Mouse (Mus musculus): Measurements from ENCODE around the gene Hmgcll1.
A peak's percentile ranks its signal among the peaks of the same experiment; 100 is the strongest.

Hmgcll1 gene

GRCm38 (mm10) chr9:76014631-76015531 is at the start of gene Hmgcll1:
Gene Hmgcll1 (plus strand): TSS chr9:76014855.
- peak; percentile 15 for DNase-seq (ENCODE audit: low spot score)

- DNase-seq (ENCODE audit: low spot score), result peak; percentile 72
Measured at GRCm38 (mm10) chr9:75980097-75980496, 34.6 kb upstream of the Hmgcll1 start.

GRCm38 (mm10) chr9:75981139-75981538 is 33.5 kb upstream of the Hmgcll1 start:
- no peak for DNase-seq (ENCODE audit: low spot score)

- no peak for DNase-seq (ENCODE audit: low spot score)
Measured at GRCm38 (mm10) chr9:75989491-75989890, 25.2 kb upstream of the Hmgcll1 start.

GRCm38 (mm10) chr9:75998791-75999350 is 15.8 kb upstream of the Hmgcll1 start:
- DNase-seq (ENCODE audit: low spot score), result no peak

- no peak for DNase-seq (ENCODE audit: low spot score)
Measured at GRCm38 (mm10) chr9:76000876-76001858, 13.5 kb upstream of the Hmgcll1 start.

- no peak for DNase-seq (ENCODE audit: low spot score)
Measured at GRCm38 (mm10) chr9:76003066-76003465, 11.6 kb upstream of the Hmgcll1 start.

GRCm38 (mm10) chr9:76003637-76004036 is 11.0 kb upstream of the Hmgcll1 start:
- no peak for DNase-seq (ENCODE audit: low spot score)

- DNase-seq (ENCODE audit: low spot score), result no peak
Measured at GRCm38 (mm10) chr9:76007342-76007970, 7.2 kb upstream of the Hmgcll1 start.

GRCm38 (mm10) chr9:76013789-76014188 is 866 bp upstream of the Hmgcll1 start:
- no peak for DNase-seq (ENCODE audit: low spot score)

GRCm38 (mm10) chr9:76015971-76016370 is 1.3 kb downstream of the Hmgcll1 start:
- no peak for DNase-seq (ENCODE audit: low spot score)

- DNase-seq (ENCODE audit: low spot score), result no peak
Measured at GRCm38 (mm10) chr9:76016506-76016905, 1.9 kb downstream of the Hmgcll1 start.

- DNase-seq (ENCODE audit: low spot score), result no peak
Measured at GRCm38 (mm10) chr9:76023551-76023973, 8.9 kb downstream of the Hmgcll1 start.

GRCm38 (mm10) chr9:76024277-76025246 is 9.9 kb downstream of the Hmgcll1 start:
- DNase-seq (ENCODE audit: low spot score), result no peak

GRCm38 (mm10) chr9:76029471-76030199 is 15.0 kb downstream of the Hmgcll1 start:
- DNase-seq (ENCODE audit: low spot score), result no peak

- DNase-seq (ENCODE audit: low spot score), result no peak
Measured at GRCm38 (mm10) chr9:76035058-76035457, 20.4 kb downstream of the Hmgcll1 start.

GRCm38 (mm10) chr9:76038327-76039103 is 23.9 kb downstream of the Hmgcll1 start:
- no peak for DNase-seq (ENCODE audit: low spot score)

GRCm38 (mm10) chr9:76039711-76040110 is 25.1 kb downstream of the Hmgcll1 start:
- DNase-seq (ENCODE audit: low spot score), result no peak

- DNase-seq (ENCODE audit: low spot score), result no peak
Measured at GRCm38 (mm10) chr9:76043341-76043740, 28.7 kb downstream of the Hmgcll1 start.
